24 mouse cellular contexts compared by ENCODE assay signal in genomic region chr11:117625196-117625595, GRCm38 (mm10). TPM values are rescaled to one million over a fixed set of nuclear protein-coding genes. Genes with fewer than 3 reads are reported as not detected.
A peak's percentile ranks its signal among the peaks of the same experiment; 100 is the strongest.
DNase-seq lines count a peak whose midpoint lies in the region; ATAC-seq and TF ChIP-seq lines count a peak whose summit lies in the region.
"Had no signal": no experiment of that assay in that cellular context is flagged by ENCODE, and none has a peak within 500 bp of the region (broad histone marks: within the 10 kb centered on the region; RNA-seq: fewer than 3 reads in every experiment).

No protein-coding gene starts in this region.

- H3K4me1 ChIP-seq in hindbrain, postnatal 0 days (ENCODE audit: insufficient read depth, low read length) = peaks cover 23% of the 10 kb centered on the region
- peaks cover 4% of the 10 kb centered on the region; the same call in 1 of the 2 replicates for H3K4me1 ChIP-seq in hindbrain, embryonic 11.5 days (replicated peaks; ENCODE audit: control insufficient read depth, insufficient read depth, low read length)
- H3K4me1 ChIP-seq in lung, adult 2 months (ENCODE audit: control insufficient read depth, insufficient read depth, low read length) = peaks cover 2% of the 10 kb centered on the region; the same call in 1 of the 2 replicates
- H3K4me1 ChIP-seq in forebrain, embryonic 16.5 days (replicated peaks; ENCODE audit: control insufficient read depth, insufficient read depth, low read length) = peaks cover 36% of the 10 kb centered on the region

- H3K9me3 ChIP-seq in hindbrain, postnatal 0 days (ENCODE audit: low read length) = no peaks in the 10 kb centered on the region
- no peaks in the 10 kb centered on the region for H3K9me3 ChIP-seq in hindbrain, embryonic 11.5 days (ENCODE audit: control insufficient read depth, low read length)
- H3K9me3 ChIP-seq in forebrain, embryonic 16.5 days (ENCODE audit: control insufficient read depth, low read length) = no peaks in the 10 kb centered on the region
- H3K9me3 ChIP-seq: embryonic facial prominence, embryonic 10.5 days; kidney, embryonic 15.5 days; limb, embryonic 15.5 days; lung, embryonic 15.5 days; midbrain, embryonic 15.5 days had no signal

- no peak for TF ChIP-seq CTCF in hindbrain, postnatal 0 days (IDR thresholded peaks at IDR 0.05; ENCODE audit: low read depth)
- no peak for TF ChIP-seq CTCF in lung, adult 2 months (IDR thresholded peaks at IDR 0.05; ENCODE audit: insufficient read depth, low read length)

- no peak for TF ChIP-seq POLR2A in lung, adult 2 months (IDR thresholded peaks at IDR 0.05; ENCODE audit: borderline replicate concordance, extremely low read depth, low read depth, low read length)

- 27% methylated on average over 4 of the region's 4 CpGs for WGBS in hindbrain, postnatal 0 days
- WGBS in hindbrain, embryonic 11.5 days = 87% methylated on average over 4 of the region's 4 CpGs
- 62% methylated on average over 4 of the region's 4 CpGs for WGBS in lung, adult 2 months
- WGBS in forebrain, embryonic 16.5 days = 16% methylated on average over 4 of the region's 4 CpGs

- H3K27ac ChIP-seq in hindbrain, postnatal 0 days = no peak overlapping the region
- no peak overlapping the region for H3K27ac ChIP-seq in hindbrain, embryonic 11.5 days (ENCODE audit: low read depth, low read length)
- peak overlapping the region; percentile 39 for H3K27ac ChIP-seq in forebrain, embryonic 16.5 days (ENCODE audit: low read length)
- H3K27ac ChIP-seq: embryonic facial prominence, embryonic 10.5 days; kidney, embryonic 15.5 days; limb, embryonic 15.5 days; liver, embryonic 14.5 days; lung, embryonic 15.5 days; midbrain, embryonic 15.5 days; stomach, postnatal 0 days had no signal

- no peak overlapping the region for H3K4me2 ChIP-seq in hindbrain, postnatal 0 days (ENCODE audit: low read depth, low read length)
- H3K4me2 ChIP-seq in hindbrain, embryonic 11.5 days (replicated peaks; ENCODE audit: low read depth, low read length) = no peak overlapping the region
- H3K4me2 ChIP-seq in forebrain, embryonic 16.5 days (ENCODE audit: low read length) = no peak overlapping the region
- H3K4me2 ChIP-seq: heart, embryonic 11.5 days; kidney, embryonic 15.5 days; limb, embryonic 15.5 days; lung, embryonic 15.5 days; midbrain, embryonic 15.5 days had no signal

- ATAC-seq in hindbrain, postnatal 0 days = no peak
- ATAC-seq in hindbrain, embryonic 11.5 days (ENCODE audit: low FRiP score) = no peak
- no peak for ATAC-seq in forebrain, embryonic 16.5 days
- ATAC-seq: midbrain, embryonic 15.5 days had no signal

- no peaks in the 10 kb centered on the region for H3K27me3 ChIP-seq in hindbrain, postnatal 0 days (ENCODE audit: insufficient read depth, low read length)
- H3K27me3 ChIP-seq in hindbrain, embryonic 11.5 days (ENCODE audit: control insufficient read depth, insufficient read depth, low read length) = peaks cover 6% of the 10 kb centered on the region; the same call in 1 of the 2 replicates
- H3K27me3 ChIP-seq in forebrain, embryonic 16.5 days (replicated peaks; ENCODE audit: control insufficient read depth, insufficient read depth, low read length) = no peaks in the 10 kb centered on the region
- H3K27me3 ChIP-seq: limb, embryonic 15.5 days; midbrain, embryonic 15.5 days had no signal

- DNase-seq in cerebellum, postnatal 10 days = peak; percentile 72 to 75
- DNase-seq in cerebellum, postnatal 4 days (ENCODE audit: low spot score in 2 of 2) = no peak
- peak; percentile 54 for DNase-seq in hindbrain, postnatal 0 days (ENCODE audit: low spot score)
- DNase-seq in hindbrain, embryonic 11.5 days (ENCODE audit: low spot score) = no peak
- peak; percentile 27 for DNase-seq in lung, postnatal 36 days
- DNase-seq in lung, adult 2 months = no peak
- DNase-seq in right cerebral cortex, postnatal 10 days (ENCODE audit: low spot score in 2 of 2) = no peak
- DNase-seq: adrenal gland, postnatal 25 days; gastrocnemius, postnatal 14 days; heart, adult 11 months; kidney, adult 11 months; kidney, postnatal 36 days; lung, postnatal 4 days; right cerebral cortex, adult 18-20 months had no signal

- H3K9ac ChIP-seq in hindbrain, postnatal 0 days (replicated peaks; ENCODE audit: low read length) = no peak overlapping the region
- H3K9ac ChIP-seq in hindbrain, embryonic 11.5 days (ENCODE audit: low read depth, low read length) = no peak overlapping the region
- H3K9ac ChIP-seq in forebrain, embryonic 16.5 days (replicated peaks; ENCODE audit: low read depth, low read length) = no peak overlapping the region
- H3K9ac ChIP-seq: kidney, embryonic 15.5 days; limb, embryonic 15.5 days; liver, embryonic 14.5 days; lung, embryonic 15.5 days; midbrain, embryonic 15.5 days had no signal

- H3K36me3 ChIP-seq in hindbrain, postnatal 0 days (ENCODE audit: insufficient read depth, low read length) = no peaks in the 10 kb centered on the region
- no peaks in the 10 kb centered on the region for H3K36me3 ChIP-seq in hindbrain, embryonic 11.5 days (ENCODE audit: control insufficient read depth, insufficient read depth, low read length)
- H3K36me3 ChIP-seq in forebrain, embryonic 16.5 days (ENCODE audit: control insufficient read depth, insufficient read depth) = no peaks in the 10 kb centered on the region
- H3K36me3 ChIP-seq: embryonic facial prominence, embryonic 10.5 days; kidney, embryonic 15.5 days; limb, embryonic 15.5 days; lung, embryonic 15.5 days; midbrain, embryonic 15.5 days had no signal

- H3K4me3 ChIP-seq in hindbrain, postnatal 0 days (ENCODE audit: low read length) = no peak overlapping the region
- no peak overlapping the region for H3K4me3 ChIP-seq in hindbrain, embryonic 11.5 days (ENCODE audit: low read depth, low read length)
- H3K4me3 ChIP-seq in lung, adult 2 months (replicated peaks; ENCODE audit: extremely low read depth, low read depth, low read length) = no peak overlapping the region
- H3K4me3 ChIP-seq in forebrain, embryonic 16.5 days (replicated peaks; ENCODE audit: low read length) = no peak overlapping the region
- H3K4me3 ChIP-seq: embryonic facial prominence, embryonic 10.5 days; kidney, embryonic 15.5 days; limb, embryonic 15.5 days; lung, embryonic 15.5 days; midbrain, embryonic 15.5 days; myocyte had no signal

RNA-seq across cellular contexts. Expression of gene Tnrc6c, which starts 28.9 kb away (rescaled TPM):
- 56.4 and 64.9 TPM in 2 replicates for total RNA-seq in hindbrain, postnatal 0 days (2014; rRNA removed)
- polyA plus RNA-seq in hindbrain, postnatal 0 days (2015; fragmentation: Nextera tagmentation; extraction: Ambion mirVana) = 18.3 and 19.7 TPM in 2 replicates
- 17.0 and 20.6 TPM in 2 replicates for polyA plus RNA-seq in hindbrain, embryonic 11.5 days (2014; fragmentation: Nextera tagmentation; extraction: Ambion mirVana)
- 21.3 and 22.4 TPM in 2 replicates for polyA plus RNA-seq in lung, adult 2 months (2012; rRNA removed)
- 28.0 and 29.7 TPM in 2 replicates for polyA plus RNA-seq in forebrain, embryonic 16.5 days (2015; fragmentation: Nextera tagmentation; extraction: Ambion mirVana)

Comparison
In these comparisons a context has a peak if more than half of its experiments do, and no peak if none do; other contexts are left out.
1. DNase-seq: peak in cerebellum, postnatal 10 days (2 of 2), hindbrain, postnatal 0 days (single experiment) and lung, postnatal 36 days (single experiment); none in cerebellum, postnatal 4 days (0 of 2), hindbrain, embryonic 11.5 days (single experiment), lung, adult 2 months (single experiment) and right cerebral cortex, postnatal 10 days (0 of 2).